Mouse (Mus musculus): ENCODE measurements around the gene Depdc5. TPM values are rescaled to one million over a fixed set of nuclear protein-coding genes. Genes with fewer than 3 reads are reported as not detected.
"Not testable (repeated sequence)": the region's sequence is repeated elsewhere in the genome, so short reads cannot be mapped to it uniquely, and the experiment has no call there.

Depdc5 gene
- polyA plus RNA-seq, 1 experiment from 2014 or later, result 15.3 TPM

GRCm38 (mm10) chr5:33030425-33031175, 167.1 kb downstream of the Depdc5 start:
- DNase-seq (ENCODE audit: low spot score), result no peak

- no peak for DNase-seq (ENCODE audit: low spot score)
Observed at GRCm38 (mm10) chr5:33032036-33032773, 168.7 kb downstream of the Depdc5 start.

- DNase-seq (ENCODE audit: low spot score), result peak; percentile 84
Observed at GRCm38 (mm10) chr5:33033121-33033520, 169.6 kb downstream of the Depdc5 start.

- DNase-seq (ENCODE audit: low spot score), result not testable (repeated sequence)
Observed at GRCm38 (mm10) chr5:33033633-33034032, 170.1 kb downstream of the Depdc5 start.

GRCm38 (mm10) chr5:33034100-33034499, 170.6 kb downstream of the Depdc5 start:
- peak; percentile 67 for DNase-seq (ENCODE audit: low spot score)

GRCm38 (mm10) chr5:33034916-33035315, 171.4 kb downstream of the Depdc5 start:
- DNase-seq (ENCODE audit: low spot score), result no peak

GRCm38 (mm10) chr5:33038656-33039509, 175.4 kb downstream of the Depdc5 start:
- DNase-seq (ENCODE audit: low spot score), result no peak

GRCm38 (mm10) chr5:33039510-33039911, 176.0 kb downstream of the Depdc5 start:
- peak; percentile 78 for DNase-seq (ENCODE audit: low spot score)

- not testable (repeated sequence) for DNase-seq (ENCODE audit: low spot score)
Observed at GRCm38 (mm10) chr5:33040735-33041134, 177.2 kb downstream of the Depdc5 start.

GRCm38 (mm10) chr5:33043397-33043796, 179.9 kb downstream of the Depdc5 start:
- DNase-seq (ENCODE audit: low spot score), result no peak

Other genes starting within 250 kb of the Depdc5 start
- 48.3 and 50.3 TPM in 2 replicates for gene Pisd, start 78.1 kb upstream of the Depdc5 start, polyA plus RNA-seq (2015; fragmentation: Nextera tagmentation; extraction: Ambion mirVana)
- gene Gm20671, start 36.6 kb upstream of the Depdc5 start, polyA plus RNA-seq (2015; fragmentation: Nextera tagmentation; extraction: Ambion mirVana), result not detected in 2 replicates
- gene Prr14l, start 9.4 kb upstream of the Depdc5 start, polyA plus RNA-seq (2015; fragmentation: Nextera tagmentation; extraction: Ambion mirVana), result 13.0 and 22.1 TPM in 2 replicates
- gene Ywhah, start 155.1 kb downstream of the Depdc5 start, polyA plus RNA-seq (2015; fragmentation: Nextera tagmentation; extraction: Ambion mirVana), result 361 and 380 TPM in 2 replicates
- gene Slc5a1, start 240.5 kb downstream of the Depdc5 start, polyA plus RNA-seq (2015; fragmentation: Nextera tagmentation; extraction: Ambion mirVana), result 0.12 and 0.38 TPM in 2 replicates